Mouse (Mus musculus): ENCODE results near the gene 2410131K14Rik. TPM values are rescaled to one million over a fixed set of nuclear protein-coding genes. Genes with fewer than 3 reads are reported as not detected.

The 2410131K14Rik gene
- polyA plus RNA-seq, 1 experiment from 2014 or later = 12.9 TPM

- Histone ChIP-seq H3K4me1 (peaks cover 11% of the 10 kb centered on the region; the same call in 1 of the 2 replicates), H3K27me3 (no peaks in the 10 kb centered on the region), H3K9ac (no peak overlapping the region), H3K27ac (no peak overlapping the region), H3K4me3 (no peak overlapping the region), H3K36me3 (peaks cover 34% of the 10 kb centered on the region), H3K4me2 (replicated peaks) (no peak overlapping the region), H3K9me3 (no peaks in the 10 kb centered on the region)
- 82% methylated on average over 5 of the region's 5 CpGs for WGBS
- no peak for ATAC-seq (ENCODE audit: low FRiP score, low read depth)
These were observed 20.3 kb downstream of the 2410131K14Rik start for GRCm38 (mm10) chr5:118265366-118265765.

- Histone ChIP-seq H3K4me2 (replicated peaks) (no peak overlapping the region), H3K4me3 (no peak overlapping the region), H3K27ac (no peak overlapping the region), H3K4me1 (peaks cover 18% of the 10 kb centered on the region; the same call in 1 of the 2 replicates), H3K36me3 (peaks cover 24% of the 10 kb centered on the region), H3K27me3 (0 out of 2 replicates have a peak, but pooled peaks cover 6% of the 10 kb centered on the region), H3K9me3 (no peaks in the 10 kb centered on the region), H3K9ac (no peak overlapping the region)
- WGBS = 35% methylated on average over 8 of the region's 8 CpGs
- no peak for ATAC-seq (ENCODE audit: low FRiP score, low read depth)
These were observed 21.3 kb downstream of the 2410131K14Rik start for GRCm38 (mm10) chr5:118266309-118266708.

DNA sequence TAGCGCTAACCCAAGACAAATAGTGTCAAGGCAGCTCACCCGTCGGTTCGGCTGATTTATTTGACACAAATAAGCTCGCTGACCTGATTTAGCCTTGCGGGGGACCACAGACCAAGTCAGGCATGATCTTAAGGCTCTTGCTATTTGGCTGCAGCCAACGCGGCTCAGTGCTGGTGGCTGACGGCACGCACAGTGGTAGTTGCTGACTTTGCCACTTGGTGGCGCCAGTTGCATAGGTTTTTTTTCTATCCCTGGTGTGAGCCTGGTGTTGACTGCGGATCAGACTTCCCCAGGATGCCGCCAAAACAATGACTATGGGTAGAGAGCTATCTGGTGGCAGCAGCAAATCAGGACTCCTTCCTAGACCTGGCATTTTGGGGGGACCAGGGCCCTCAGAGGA lies 24.0 kb downstream of the 2410131K14Rik start:
- Histone ChIP-seq H3K27me3 (peaks cover 25% of the 10 kb centered on the region), H3K27ac (no peak overlapping the region), H3K9ac (peak overlapping the region; percentile 48; the same call in 1 of the 2 replicates), H3K4me3 (no peak overlapping the region), H3K4me1 (peaks cover 38% of the 10 kb centered on the region), H3K36me3 (no peaks in the 10 kb centered on the region), H3K9me3 (no peaks in the 10 kb centered on the region), H3K4me2 (replicated peaks) (peak overlapping the region; percentile 53)
- 1% methylated on average over 13 of the region's 13 CpGs for WGBS
- peak; percentile 83 for ATAC-seq (ENCODE audit: low FRiP score, low read depth)

- WGBS = 50% methylated on average over 10 of the region's 10 CpGs
- no peak for ATAC-seq (ENCODE audit: low FRiP score, low read depth)
- Histone ChIP-seq H3K27ac (no peak overlapping the region), H3K36me3 (no peaks in the 10 kb centered on the region), H3K27me3 (peaks cover 37% of the 10 kb centered on the region), H3K4me2 (replicated peaks) (no peak overlapping the region), H3K4me3 (no peak overlapping the region), H3K9me3 (no peaks in the 10 kb centered on the region), H3K4me1 (peaks cover 53% of the 10 kb centered on the region), H3K9ac (no peak overlapping the region)
These were observed 26.6 kb downstream of the 2410131K14Rik start for GRCm38 (mm10) chr5:118271449-118272110.

DNA sequence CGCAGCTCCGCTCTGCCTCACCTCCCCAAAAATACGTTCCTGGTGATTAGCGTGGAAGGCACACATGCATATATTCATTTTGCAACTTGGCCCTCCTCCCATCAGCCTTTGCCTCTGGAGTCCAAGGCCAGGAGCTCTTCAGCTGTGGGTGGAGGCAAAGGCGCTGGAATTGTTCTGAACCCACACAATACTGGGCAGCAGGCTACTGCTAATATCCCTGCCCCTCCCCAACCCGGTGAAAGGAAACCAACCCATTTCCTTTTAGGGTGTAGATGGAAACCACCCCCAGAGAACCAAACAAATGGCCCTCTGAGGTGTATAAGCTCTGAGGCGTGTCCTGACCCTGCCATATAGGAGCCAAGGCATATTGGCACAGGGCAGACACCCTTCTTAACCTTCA lies 28.4 kb downstream of the 2410131K14Rik start:
- WGBS = 59% methylated on average over 7 of the region's 7 CpGs
- H3K36me3 ChIP-seq = no peaks in the 10 kb centered on the region
- no peak for ATAC-seq (ENCODE audit: low FRiP score, low read depth)
- H3K4me3 ChIP-seq = no peak overlapping the region
- H3K9ac ChIP-seq = no peak overlapping the region
- H3K27ac ChIP-seq = no peak overlapping the region
- H3K9me3 ChIP-seq = no peaks in the 10 kb centered on the region
- no peak overlapping the region for H3K4me2 ChIP-seq (replicated peaks)
- H3K27me3 ChIP-seq = peaks cover 37% of the 10 kb centered on the region
- peaks cover 54% of the 10 kb centered on the region for H3K4me1 ChIP-seq

- Histone ChIP-seq H3K27me3 (peaks cover 40% of the 10 kb centered on the region), H3K36me3 (no peaks in the 10 kb centered on the region), H3K27ac (no peak overlapping the region), H3K4me1 (peaks cover 50% of the 10 kb centered on the region), H3K4me3 (no peak overlapping the region), H3K4me2 (replicated peaks) (0 out of 2 replicates have a peak overlapping the region, but pooled peaks have one; percentile 4), H3K9me3 (no peaks in the 10 kb centered on the region), H3K9ac (no peak overlapping the region; the same call in 1 of the 2 replicates)
- no peak for ATAC-seq (ENCODE audit: low FRiP score, low read depth)
- 23% methylated on average over 9 of the region's 9 CpGs for WGBS
These were observed 29.5 kb downstream of the 2410131K14Rik start for GRCm38 (mm10) chr5:118274546-118274945.

GRCm38 (mm10) chr5:118276281-118276680 lies 31.3 kb downstream of the 2410131K14Rik start:
- no peak for ATAC-seq (ENCODE audit: low FRiP score, low read depth)
- Histone ChIP-seq H3K27me3 (peaks cover 34% of the 10 kb centered on the region), H3K4me3 (no peak overlapping the region), H3K9me3 (no peaks in the 10 kb centered on the region), H3K27ac (no peak overlapping the region), H3K36me3 (no peaks in the 10 kb centered on the region), H3K9ac (no peak overlapping the region), H3K4me2 (replicated peaks) (no peak overlapping the region), H3K4me1 (peaks cover 42% of the 10 kb centered on the region)
- WGBS = 46% methylated on average over 7 of the region's 7 CpGs

GRCm38 (mm10) chr5:118276711-118277110 lies 31.7 kb downstream of the 2410131K14Rik start:
- H3K4me1 ChIP-seq = peaks cover 38% of the 10 kb centered on the region
- H3K27me3 ChIP-seq = peaks cover 30% of the 10 kb centered on the region
- H3K4me3 ChIP-seq = no peak overlapping the region
- ATAC-seq (ENCODE audit: low FRiP score, low read depth) = no peak
- 0 out of 2 replicates have a peak, but pooled peaks cover 1% of the 10 kb centered on the region for H3K9me3 ChIP-seq
- no peak overlapping the region for H3K27ac ChIP-seq
- H3K9ac ChIP-seq = no peak overlapping the region
- WGBS = 25% methylated on average over 8 of the region's 8 CpGs
- no peaks in the 10 kb centered on the region for H3K36me3 ChIP-seq
- H3K4me2 ChIP-seq (replicated peaks) = no peak overlapping the region

GRCm38 (mm10) chr5:118277741-118278495 lies 32.9 kb downstream of the 2410131K14Rik start:
- 87% methylated on average over 18 of the region's 18 CpGs for WGBS
- H3K4me3 ChIP-seq = no peak overlapping the region

DNA sequence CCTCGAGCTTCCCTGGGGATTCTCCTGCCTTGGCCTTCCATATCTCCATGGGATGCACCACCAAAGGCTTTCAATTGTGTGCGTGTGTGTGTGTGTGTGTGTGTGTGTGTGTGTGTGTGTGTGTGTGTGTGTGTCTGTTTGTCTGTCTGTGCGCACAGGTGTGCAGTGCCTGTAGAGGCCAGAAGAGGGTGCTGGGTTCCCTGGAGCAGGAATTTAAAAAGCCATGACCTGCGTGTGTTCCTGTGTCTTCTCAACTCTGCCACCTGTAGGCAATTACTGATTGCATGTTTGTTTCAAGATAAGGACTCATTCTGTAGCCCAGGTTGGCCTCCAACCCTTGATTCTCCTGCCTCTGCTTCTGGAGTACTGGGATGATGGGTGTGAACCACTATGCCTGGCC lies 46.4 kb downstream of the 2410131K14Rik start:
- Histone ChIP-seq H3K9ac (no peak overlapping the region), H3K36me3 (no peaks in the 10 kb centered on the region), H3K9me3 (no peaks in the 10 kb centered on the region), H3K4me2 (replicated peaks) (no peak overlapping the region), H3K4me1 (peaks cover 53% of the 10 kb centered on the region), H3K4me3 (no peak overlapping the region), H3K27ac (peak overlapping the region; percentile 58; the same call in 1 of the 2 replicates), H3K27me3 (no peaks in the 10 kb centered on the region)
- no peak for ATAC-seq (ENCODE audit: low FRiP score, low read depth)
- WGBS = 92% methylated on average over 4 of the region's 4 CpGs

More at GRCm38 (mm10) chr5:118277741-118278495, 32.9 kb downstream of the 2410131K14Rik start:
- no peak overlapping the region for H3K27ac ChIP-seq
- peaks cover 20% of the 10 kb centered on the region for H3K27me3 ChIP-seq
- peaks cover 31% of the 10 kb centered on the region for H3K4me1 ChIP-seq
- H3K9ac ChIP-seq = no peak overlapping the region
- no peak overlapping the region for H3K4me2 ChIP-seq (replicated peaks)
- H3K36me3 ChIP-seq = no peaks in the 10 kb centered on the region
- ATAC-seq (ENCODE audit: low FRiP score, low read depth) = no peak
- H3K9me3 ChIP-seq = 0 out of 2 replicates have a peak, but pooled peaks cover 4% of the 10 kb centered on the region

GRCm38 (mm10) chr5:118292476-118292875 lies 47.4 kb downstream of the 2410131K14Rik start:
- H3K4me2 ChIP-seq (replicated peaks) = no peak overlapping the region
- H3K27ac ChIP-seq = peak overlapping the region; percentile 67; the same call in 1 of the 2 replicates
- no peaks in the 10 kb centered on the region for H3K36me3 ChIP-seq
- H3K9ac ChIP-seq = no peak overlapping the region
- H3K9me3 ChIP-seq = no peaks in the 10 kb centered on the region
- WGBS = 24% methylated on average over 4 of the region's 4 CpGs
- peaks cover 63% of the 10 kb centered on the region for H3K4me1 ChIP-seq
- no peak for ATAC-seq (ENCODE audit: low FRiP score, low read depth)
- H3K27me3 ChIP-seq = no peaks in the 10 kb centered on the region
- H3K4me3 ChIP-seq = no peak overlapping the region
